Mouse (Mus musculus) ES-E14 (cell line): Measurements from ENCODE around the gene Slc25a13. TPM values are rescaled to one million over a fixed set of nuclear protein-coding genes. Genes with fewer than 3 reads are reported as not detected.
A peak's percentile ranks its signal among the peaks of the same experiment; 100 is the strongest.

Experiments used
- DNase-seq: peaks from one replicate; pipeline ENCODE4 v3.0.0-alpha.2; 2013; ENCODE audit warnings: low read depth, low spot score
- H3K27ac ChIP-seq: 2 replicates; pipeline ENCODE4 v1.5.1; 2012; ENCODE audit warnings: low read depth, mild to moderate bottlenecking, low read length, moderate library complexity, mixed read lengths; ENCODE audit not compliant: poor library complexity, insufficient read depth, severe bottlenecking
- H3K36me3 ChIP-seq: 2 replicates; pipeline ENCODE4 v1.6.1; 2012; ENCODE audit warnings: mild to moderate bottlenecking, low read length, moderate library complexity, mixed read lengths; ENCODE audit not compliant: control insufficient read depth, poor library complexity, insufficient read depth, severe bottlenecking
- H3K4me1 ChIP-seq, 2 experiments: fragments of 150-350 bp in 1 of 2; sonication (generic) in 1 of 2; 2 replicates each; pipeline ENCODE4 v1.6.1; 2012; ENCODE audit warnings: low read length in 2 of 2, mild to moderate bottlenecking in 1 of 2, mixed read lengths in 1 of 2; ENCODE audit not compliant: control insufficient read depth in 2 of 2, insufficient read depth in 2 of 2, poor library complexity in 1 of 2
- H3K4me3 ChIP-seq, 2 experiments: fragments of 150-350 bp in 1 of 2; sonication (generic) in 1 of 2; 2 replicates each; pipeline ENCODE4 v1.5.1; 2012; ENCODE audit warnings: low read length in 2 of 2, low read depth in 1 of 2, mild to moderate bottlenecking in 1 of 2, mixed read lengths in 1 of 2; ENCODE audit not compliant: insufficient read depth in 1 of 2, poor library complexity in 1 of 2, severe bottlenecking in 1 of 2
- H3K9ac ChIP-seq: 2 replicates; pipeline ENCODE4 v1.6.1; 2012; ENCODE audit warnings: low read depth, mild to moderate bottlenecking, low read length, mixed read lengths; ENCODE audit not compliant: poor library complexity, insufficient read depth, severe bottlenecking
- H3K9me3 ChIP-seq: fragments of 150-350 bp; sonication (generic); 2 replicates; pipeline ENCODE4 v1.6.1; 2012; ENCODE audit warnings: low read depth, mild to moderate bottlenecking, low read length; ENCODE audit not compliant: control insufficient read depth, insufficient read depth
- CHD2 ChIP-seq: IDR thresholded peaks from 2 replicates; pipeline ENCODE4 v1.6.1; 2014; ENCODE audit warnings: mild to moderate bottlenecking, low read depth, low read length, inconsistent platforms
- HCFC1 ChIP-seq: IDR thresholded peaks from 2 replicates; pipeline ENCODE4 v1.6.1; 2012; ENCODE audit warnings: low read length, inconsistent platforms, borderline replicate concordance; ENCODE audit not compliant: insufficient read depth
- MAFK ChIP-seq: IDR thresholded peaks from 2 replicates; pipeline ENCODE4 v1.6.1; 2014; ENCODE audit warnings: mild to moderate bottlenecking, low read depth, low read length, inconsistent platforms; ENCODE audit not compliant: insufficient read depth
- ZC3H11A ChIP-seq: IDR thresholded peaks from 2 replicates; pipeline ENCODE4 v1.6.1; 2012; ENCODE audit warnings: low read depth, mild to moderate bottlenecking, inconsistent platforms, low read length, borderline replicate concordance
- ZNF384 ChIP-seq: IDR thresholded peaks from 2 replicates; pipeline ENCODE4 v1.6.1; 2012; ENCODE audit warnings: low read depth, low read length, inconsistent platforms
- in situ Hi-C, 2 experiments: fragments of 600-800 bp; cut with MboI; formaldehyde crosslinking; loops; one replicate each; pipeline ENCODE4 v1.15.1; 2025; ENCODE audit warnings: low sequenced_read_pairs in 2 of 2, inconsistent platforms in 1 of 2; ENCODE audit not compliant: unreplicated experiment in 2 of 2
- total RNA-seq: library from RNA; depleted of rRNA; stranded (reverse); fragments of 300-350 nt; gene quantifications from 2 replicates; pipeline ENCODE4 v1.2.3, GENCODE M21; 2012

Slc25a13 gene
- total RNA-seq, 1 experiment: 53.5 TPM

DNA sequence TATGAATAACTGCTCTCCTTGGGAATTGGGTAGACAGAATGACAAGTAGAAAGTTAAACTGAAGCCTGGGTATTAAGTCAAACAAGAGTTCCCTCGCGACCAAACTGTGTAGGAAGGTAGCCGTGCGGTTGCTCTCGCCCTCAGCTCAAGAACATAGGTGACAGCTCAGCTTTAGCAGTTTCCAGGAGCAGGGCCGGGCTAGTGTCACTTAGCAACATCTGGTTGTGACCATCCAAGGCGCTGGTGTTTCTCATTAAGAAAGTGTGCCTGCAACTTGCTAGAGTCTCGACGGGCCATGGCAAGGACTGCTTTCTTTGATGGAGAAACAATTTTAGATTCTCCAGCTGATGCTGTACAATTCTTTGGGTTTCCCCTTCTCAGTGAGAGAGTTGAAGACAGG lies 200.0 kb downstream of the Slc25a13 start:
- H3K4me3 ChIP-seq: no peak overlapping the region
- H3K9ac ChIP-seq: no peak overlapping the region
- in situ Hi-C loops: loop anchor here (25.0 kb wide), 3 partner anchors 380 to 870 kb away; partner anchors contain the start of genes Dlx5 (in 1 of the 2) and Dlx6 (in 1 of the 2)
- no peak for TF ChIP-seq CHD2
- TF ChIP-seq MAFK: no peak
- no peak for TF ChIP-seq ZC3H11A
- no peak for TF ChIP-seq ZNF384
- no peak for TF ChIP-seq HCFC1
- no peak for DNase-seq
- H3K9me3 ChIP-seq: no peaks in the 10 kb centered on the region
- H3K27ac ChIP-seq: no peak overlapping the region
- no peaks in the 10 kb centered on the region for H3K36me3 ChIP-seq
- no peaks in the 10 kb centered on the region for H3K4me1 ChIP-seq

DNA sequence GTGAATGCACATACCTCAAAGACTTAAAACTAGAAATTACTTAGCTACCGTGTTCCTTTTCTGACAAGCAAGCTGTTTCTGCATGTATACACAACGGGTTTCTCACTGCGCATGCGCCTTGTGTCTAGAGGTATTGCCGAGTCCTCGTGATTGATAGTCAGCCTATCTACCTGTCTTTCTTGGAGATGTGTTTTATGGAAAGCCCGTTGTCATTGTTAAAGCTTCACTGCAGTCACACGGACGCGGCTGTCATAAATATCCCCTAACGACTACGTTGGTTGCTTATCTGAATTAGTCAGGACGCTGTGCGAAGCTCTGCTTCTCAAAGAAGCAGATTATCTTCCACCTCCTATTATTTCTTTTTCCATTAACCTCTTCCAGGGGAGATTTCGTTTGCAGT lies 201.4 kb downstream of the Slc25a13 start:
- H3K9me3 ChIP-seq: no peaks in the 10 kb centered on the region
- no peaks in the 10 kb centered on the region for H3K36me3 ChIP-seq
- no peak overlapping the region for H3K9ac ChIP-seq
- TF ChIP-seq HCFC1 (no peak), ZNF384 (no peak), ZC3H11A (no peak), CHD2 (no peak), MAFK (no peak)
- no peak for DNase-seq
- H3K4me1 ChIP-seq: no peaks in the 10 kb centered on the region
- in situ Hi-C loops: loop anchor here (25.0 kb wide), 3 partner anchors 378 to 872 kb away; partner anchors contain the start of genes Dlx5 (in 1 of the 2) and Dlx6 (in 1 of the 2)
- H3K4me3 ChIP-seq: no peak overlapping the region
- no peak overlapping the region for H3K27ac ChIP-seq

DNA sequence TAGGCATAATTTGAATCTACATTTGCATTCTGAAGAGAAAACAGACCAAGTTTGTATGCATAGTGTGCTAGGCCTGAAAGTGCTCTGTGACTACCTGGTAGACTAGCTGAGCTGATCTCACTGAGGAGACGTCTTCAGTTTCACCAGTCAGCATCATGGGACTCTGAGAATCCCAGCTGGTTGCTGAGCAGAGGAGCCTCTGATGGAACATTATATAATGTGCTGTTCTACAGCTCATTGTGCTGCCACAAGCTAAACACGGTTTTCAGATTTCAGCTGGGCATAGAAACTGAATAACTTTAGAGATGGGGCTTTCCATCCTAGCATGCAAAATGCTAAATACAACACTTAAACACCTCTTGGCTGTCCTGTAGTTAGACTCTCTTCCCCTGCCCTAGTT lies 205.6 kb downstream of the Slc25a13 start:
- no peaks in the 10 kb centered on the region for H3K9me3 ChIP-seq
- no peaks in the 10 kb centered on the region for H3K4me1 ChIP-seq
- in situ Hi-C loops: loop anchor here (25.0 kb wide), 3 partner anchors 374 to 876 kb away; partner anchors contain the start of genes Dlx5 (in 1 of the 2) and Dlx6 (in 1 of the 2)
- no peak overlapping the region for H3K4me3 ChIP-seq
- no peaks in the 10 kb centered on the region for H3K36me3 ChIP-seq
- DNase-seq: no peak
- no peak overlapping the region for H3K27ac ChIP-seq
- H3K9ac ChIP-seq: no peak overlapping the region
- TF ChIP-seq ZC3H11A (no peak), CHD2 (no peak), ZNF384 (no peak), MAFK (no peak), HCFC1 (no peak)

DNA sequence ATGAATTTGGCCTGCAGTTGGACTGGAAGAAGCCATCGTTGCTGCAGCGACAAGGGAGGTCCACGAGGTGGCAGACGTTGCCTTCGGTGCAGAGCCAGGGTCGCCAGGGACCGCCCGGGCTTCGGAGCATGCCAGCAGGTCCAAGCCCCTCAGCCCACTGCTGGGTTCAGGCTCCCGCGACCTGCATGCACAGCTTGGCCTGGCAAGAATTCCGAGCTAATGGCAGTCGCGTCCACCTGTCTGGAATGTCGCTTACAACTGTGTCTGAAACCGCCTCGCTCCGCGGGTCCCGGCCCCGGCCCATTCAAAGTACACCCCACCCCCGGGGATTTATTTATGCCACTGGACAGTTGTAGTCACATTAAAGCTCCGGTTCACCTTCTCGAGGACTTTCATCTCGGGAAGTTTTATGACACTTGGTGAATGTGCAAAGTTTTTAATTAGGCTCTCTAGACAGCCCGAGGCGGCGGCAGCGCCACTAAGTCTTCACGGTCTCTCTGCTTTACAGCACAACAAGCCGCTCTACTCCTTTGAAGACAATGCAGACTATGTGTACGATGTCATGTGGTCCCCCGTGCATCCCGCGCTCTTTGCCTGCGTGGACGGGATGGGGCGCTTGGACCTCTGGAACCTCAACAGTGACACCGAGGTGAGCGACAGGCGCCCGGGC lies 211.1 kb downstream of the Slc25a13 start:
- H3K27ac ChIP-seq: no peak overlapping the region
- H3K4me1 ChIP-seq: no peaks in the 10 kb centered on the region
- DNase-seq: peak; percentile 54
- TF ChIP-seq ZC3H11A (peak; percentile 97), ZNF384 (no peak)
- H3K9me3 ChIP-seq: no peaks in the 10 kb centered on the region
- in situ Hi-C loops: loop anchor here (25.0 kb wide), 3 partner anchors 369 to 881 kb away; partner anchors contain the start of genes Dlx5 (in 1 of the 2) and Dlx6 (in 1 of the 2)
- H3K4me3 ChIP-seq: peak overlapping the region; percentile 70 to 82
- H3K36me3 ChIP-seq: no peaks in the 10 kb centered on the region
- peak overlapping the region; percentile 18; the same call in 1 of the 2 replicates for H3K9ac ChIP-seq
